Mouse (Mus musculus) liver, embryonic 13.5 days (tissue): Measurements from ENCODE around the gene Grk5. TPM values are rescaled to one million over a fixed set of nuclear protein-coding genes. Genes with fewer than 3 reads are reported as not detected.
A peak's percentile ranks its signal among the peaks of the same experiment; 100 is the strongest.
"Not testable (repeated sequence)": the region's sequence is repeated elsewhere in the genome, so short reads cannot be mapped to it uniquely, and the experiment has no call there.

Experiments used
- ATAC-seq: fragments of 200-750 bp; cut with Nextera tagmentation; 2 replicates; pipeline ENCODE4 v1.8.0; 2017; ENCODE audit warnings: low read depth, mild to moderate bottlenecking, moderate number of reproducible peaks, moderate library complexity
- DNase-seq: peaks from one replicate; pipeline ENCODE4 v3.0.0; 2022
- H3K27ac ChIP-seq: fragments of 300-500 bp; sonication (generic); 2 replicates; pipeline ENCODE4 v1.5.1; 2015; ENCODE audit warnings: moderate library complexity, mild to moderate bottlenecking, inconsistent platforms
- H3K27me3 ChIP-seq: fragments of 300-500 bp; sonication (generic); 2 replicates; pipeline ENCODE4 v1.6.1; 2015; ENCODE audit warnings: mild to moderate bottlenecking, inconsistent platforms
- H3K36me3 ChIP-seq: fragments of 300-500 bp; sonication (generic); 2 replicates; pipeline ENCODE4 v1.6.1; 2015; ENCODE audit warnings: mild to moderate bottlenecking, inconsistent platforms
- H3K4me1 ChIP-seq: fragments of 300-500 bp; sonication (generic); replicated peaks from 2 replicates; pipeline ENCODE4 v1.6.1; 2015; ENCODE audit warnings: inconsistent platforms
- H3K4me2 ChIP-seq: fragments of 300-500 bp; sonication (generic); 2 replicates; pipeline ENCODE4 v1.6.1; 2015; ENCODE audit warnings: inconsistent platforms, mild to moderate bottlenecking, moderate library complexity
- H3K4me3 ChIP-seq: fragments of 300-500 bp; sonication (generic); replicated peaks from 2 replicates; pipeline ENCODE4 v1.5.1; 2015; ENCODE audit warnings: mild to moderate bottlenecking, inconsistent platforms
- H3K9ac ChIP-seq: fragments of 300-500 bp; sonication (generic); 2 replicates; pipeline ENCODE4 v1.6.1; 2015; ENCODE audit warnings: mild to moderate bottlenecking, inconsistent platforms
- H3K9me3 ChIP-seq: fragments of 300-500 bp; sonication (generic); replicated peaks from 2 replicates; pipeline ENCODE4 v1.6.1; 2016; ENCODE audit warnings: inconsistent platforms
- WGBS: fragments of 180-500 bp; shearing (Covaris S2); methylation state at CpG from one replicate; pipeline ENCODE4 v1.1.7; 2015; ENCODE audit not compliant: insufficient replicate concordance; 5-methylcytosine and 5-hydroxymethylcytosine counted together
- polyA plus RNA-seq: library from polyadenylated mRNA; unstranded; fragments of >200 nt; fragmentation: Nextera tagmentation; extraction: Ambion mirVana; gene quantifications from 2 replicates; pipeline ENCODE4 v1.2.1, GENCODE M21; 2015

Gene Grk5
- polyA plus RNA-seq, 1 experiment from 2014 or later = 0.47 TPM

DNA sequence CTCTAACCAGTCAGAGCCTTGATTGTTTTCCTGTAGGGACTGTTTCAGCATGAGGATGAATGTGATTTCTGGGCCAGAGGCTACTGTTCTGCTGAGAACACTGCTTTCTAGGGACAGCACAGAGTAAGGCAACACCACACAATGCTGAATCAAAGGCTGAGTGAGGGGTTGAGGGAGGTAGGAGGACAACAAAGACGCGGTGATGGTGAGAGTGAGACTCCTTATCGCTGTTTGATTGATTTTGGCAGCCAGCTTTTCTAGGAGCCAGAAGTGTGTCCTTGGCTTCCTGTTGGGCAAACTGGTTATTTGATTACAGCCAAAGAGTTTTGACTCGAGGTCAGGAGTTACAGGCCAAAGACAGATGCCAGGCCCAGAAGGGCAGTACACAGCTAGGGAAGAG is 25.7 kb downstream of the Grk5 start:
- no peak for DNase-seq
- 48% methylated on average over 4 of the region's 4 CpGs for WGBS
- no peak overlapping the region for H3K27ac ChIP-seq

DNA sequence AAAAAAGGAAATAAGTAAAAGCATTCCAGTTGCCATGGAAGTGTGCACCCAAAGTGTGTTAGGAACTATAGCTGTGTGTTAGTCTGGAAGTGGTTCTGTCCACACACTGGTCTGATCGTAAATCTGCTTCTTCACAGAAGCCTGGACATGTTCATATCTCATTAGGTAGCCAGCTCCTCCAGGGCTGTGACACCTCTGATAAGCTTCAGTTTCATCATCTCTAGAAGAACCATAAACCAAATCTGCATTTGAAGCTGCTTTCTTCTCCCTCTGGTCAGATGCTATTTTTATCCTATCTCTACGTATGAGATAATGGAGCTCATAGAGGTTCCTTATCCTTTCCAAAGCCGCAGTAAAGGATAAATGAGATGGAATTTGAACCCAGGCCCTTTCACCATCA is 26.3 kb downstream of the Grk5 start:
- H3K9me3 ChIP-seq = no peaks in the 10 kb centered on the region
- no peak for DNase-seq
- 17% methylated on average over 3 of the region's 3 CpGs for WGBS
- H3K36me3 ChIP-seq = no peaks in the 10 kb centered on the region
- H3K4me3 ChIP-seq = no peak overlapping the region
- H3K27ac ChIP-seq = no peak overlapping the region
- no peak overlapping the region for H3K9ac ChIP-seq
- H3K27me3 ChIP-seq = no peaks in the 10 kb centered on the region
- peaks cover 11% of the 10 kb centered on the region for H3K4me1 ChIP-seq
- H3K4me2 ChIP-seq = no peak overlapping the region
- no peak for ATAC-seq

More for the DNA sequence above, 25.7 kb downstream of the Grk5 start:
- Histone ChIP-seq H3K9ac (no peak overlapping the region), H3K27me3 (no peaks in the 10 kb centered on the region), H3K36me3 (no peaks in the 10 kb centered on the region), H3K4me2 (no peak overlapping the region), H3K9me3 (no peaks in the 10 kb centered on the region), H3K4me1 (peaks cover 11% of the 10 kb centered on the region), H3K4me3 (no peak overlapping the region)
- ATAC-seq = no peak

DNA sequence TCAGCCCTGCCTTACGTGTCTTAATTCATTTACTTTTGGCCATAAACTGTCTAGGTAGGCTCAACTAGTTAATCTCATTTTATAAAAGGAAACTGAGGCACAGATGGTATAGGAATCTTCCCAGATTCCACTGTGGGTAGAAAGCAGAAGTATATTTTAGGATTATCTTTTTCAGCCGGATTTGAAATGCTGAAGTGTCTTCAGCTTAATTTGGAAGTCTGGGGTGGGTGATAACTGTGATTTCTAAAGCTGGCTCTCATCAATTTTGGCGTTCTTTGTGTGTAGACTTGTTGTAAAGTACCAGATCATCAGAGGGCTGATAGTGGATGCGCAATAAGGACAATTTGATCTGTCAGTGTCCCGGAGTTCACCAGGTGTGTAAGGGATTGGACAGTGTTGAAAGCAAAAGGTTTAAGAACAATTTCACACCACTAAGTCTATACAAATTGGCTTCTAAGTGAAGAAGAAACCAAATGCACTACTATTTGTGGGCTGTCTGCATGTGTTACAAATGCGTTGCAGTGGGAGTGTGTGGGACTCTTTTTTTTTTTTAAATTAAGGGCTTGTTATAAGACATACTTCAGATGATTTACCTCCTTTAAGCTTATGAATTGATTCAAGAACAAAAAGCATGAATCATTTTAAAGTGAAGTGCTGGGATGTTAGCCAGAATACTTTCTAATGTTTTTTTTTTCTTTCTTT is 27.5 kb downstream of the Grk5 start:
- ATAC-seq = no peak
- Histone ChIP-seq H3K36me3 (no peaks in the 10 kb centered on the region), H3K27me3 (no peaks in the 10 kb centered on the region), H3K4me3 (no peak overlapping the region), H3K4me2 (no peak overlapping the region), H3K4me1 (peaks cover 11% of the 10 kb centered on the region), H3K9me3 (no peaks in the 10 kb centered on the region), H3K9ac (no peak overlapping the region), H3K27ac (no peak overlapping the region)
- WGBS = 61% methylated on average over 6 of the region's 6 CpGs
- no peak for DNase-seq

DNA sequence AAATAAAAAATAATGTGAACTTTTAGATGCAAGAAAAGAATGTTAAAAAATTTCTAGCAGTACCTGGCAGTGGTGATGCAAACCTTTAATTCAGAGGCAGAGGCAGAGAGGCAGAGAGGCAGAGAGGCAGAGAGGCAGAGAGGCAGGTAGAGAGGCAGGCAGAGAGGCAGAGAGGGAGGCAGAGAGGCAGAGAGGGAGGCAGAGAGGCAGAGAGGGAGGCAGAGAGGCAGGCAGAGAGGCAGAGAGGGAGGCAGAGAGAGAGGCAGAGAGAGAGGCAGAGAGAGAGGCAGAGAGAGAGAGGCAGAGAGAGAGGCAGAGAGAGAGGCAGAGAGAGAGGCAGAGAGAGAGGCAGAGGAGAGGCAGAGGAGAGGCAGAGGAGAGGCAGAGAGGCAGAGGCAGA is 35.0 kb downstream of the Grk5 start:
- not testable (repeated sequence) for H3K4me1 ChIP-seq, H3K27me3 ChIP-seq, H3K4me2 ChIP-seq, H3K27ac ChIP-seq, H3K9ac ChIP-seq, DNase-seq, H3K9me3 ChIP-seq, H3K4me3 ChIP-seq, ATAC-seq, H3K36me3 ChIP-seq

DNA sequence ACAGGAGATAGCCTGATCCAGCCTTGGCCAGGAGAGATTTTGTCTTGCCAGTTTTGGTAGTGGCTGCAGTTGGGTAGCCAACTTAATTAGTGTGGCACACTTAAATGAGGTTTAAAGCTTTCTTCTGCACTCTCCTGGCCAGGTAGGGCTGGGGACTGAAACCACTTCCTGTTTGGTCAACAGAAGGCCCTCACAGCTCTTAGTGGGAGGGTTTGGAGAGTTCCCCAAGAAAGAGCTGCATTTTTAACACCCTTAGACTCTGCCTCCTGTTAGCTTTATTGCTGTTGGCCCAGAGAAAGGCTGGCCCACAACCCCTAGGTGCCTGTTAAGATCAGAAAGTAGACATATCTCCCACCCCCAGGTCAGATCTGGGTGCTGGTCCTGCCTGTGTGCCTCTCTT is 45.5 kb downstream of the Grk5 start:
- Histone ChIP-seq H3K9ac (no peak overlapping the region), H3K4me3 (no peak overlapping the region), H3K9me3 (no peaks in the 10 kb centered on the region), H3K27me3 (no peaks in the 10 kb centered on the region), H3K27ac (no peak overlapping the region), H3K4me1 (peaks cover 6% of the 10 kb centered on the region), H3K4me2 (no peak overlapping the region), H3K36me3 (no peaks in the 10 kb centered on the region)
- ATAC-seq (no peak), DNase-seq (no peak)

DNA sequence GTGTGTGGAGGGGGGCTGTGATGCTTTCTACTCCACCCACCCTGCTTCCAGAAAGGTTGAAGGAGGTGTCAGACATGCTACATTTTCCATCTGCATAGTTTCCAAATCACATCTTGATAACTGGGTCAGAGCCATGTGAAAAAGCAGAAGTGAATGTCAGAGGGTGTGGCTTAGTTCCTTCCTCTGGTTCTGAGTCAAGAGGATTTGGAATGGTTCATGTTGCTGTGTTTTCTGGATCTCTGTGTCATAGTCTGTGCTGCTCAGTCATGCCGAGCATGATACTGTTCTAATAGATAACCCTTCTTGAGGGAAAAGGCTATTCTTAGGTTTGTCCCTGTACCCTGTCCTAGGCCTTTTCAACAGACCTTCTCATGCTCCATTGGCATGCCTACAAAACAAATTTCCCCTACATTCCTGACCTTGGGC is 50.4 kb downstream of the Grk5 start:
- WGBS = 18% methylated on average over 1 of the region's 1 CpGs
- DNase-seq = no peak
- Histone ChIP-seq H3K4me2 (no peak overlapping the region), H3K4me3 (no peak overlapping the region), H3K9ac (no peak overlapping the region), H3K9me3 (no peaks in the 10 kb centered on the region), H3K27me3 (no peaks in the 10 kb centered on the region), H3K27ac (no peak overlapping the region), H3K36me3 (no peaks in the 10 kb centered on the region), H3K4me1 (peaks cover 7% of the 10 kb centered on the region)
- 0 out of 2 replicates have a peak, but pooled peaks have one; percentile 20 for ATAC-seq

DNA sequence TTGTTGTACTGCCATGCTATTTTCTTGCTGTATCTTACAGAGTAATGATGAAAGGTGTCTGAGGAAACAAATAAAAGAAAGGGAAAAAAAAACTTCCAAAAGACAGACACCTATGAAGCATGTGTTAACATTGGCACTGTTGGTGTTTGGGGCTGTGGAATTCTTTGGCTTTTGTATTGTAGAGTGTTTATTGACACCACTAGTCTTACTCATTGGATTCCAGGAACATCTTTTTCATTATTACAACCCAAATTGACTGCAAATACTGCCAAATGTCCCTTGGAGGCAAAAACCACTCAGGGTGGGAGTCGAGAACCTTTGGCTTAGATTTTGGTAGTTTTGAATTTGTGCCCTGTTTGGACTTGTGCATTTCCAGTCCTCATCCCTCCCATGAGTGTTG is 51.3 kb downstream of the Grk5 start:
- H3K27ac ChIP-seq = no peak overlapping the region
- 64% methylated on average over 1 of the region's 1 CpGs for WGBS
- ATAC-seq (no peak), DNase-seq (no peak)
- H3K4me2 ChIP-seq = no peak overlapping the region
- H3K4me1 ChIP-seq = peaks cover 10% of the 10 kb centered on the region
- H3K9ac ChIP-seq = no peak overlapping the region
- no peak overlapping the region for H3K4me3 ChIP-seq
- H3K27me3 ChIP-seq = no peaks in the 10 kb centered on the region
- no peaks in the 10 kb centered on the region for H3K36me3 ChIP-seq
- no peaks in the 10 kb centered on the region for H3K9me3 ChIP-seq

DNA sequence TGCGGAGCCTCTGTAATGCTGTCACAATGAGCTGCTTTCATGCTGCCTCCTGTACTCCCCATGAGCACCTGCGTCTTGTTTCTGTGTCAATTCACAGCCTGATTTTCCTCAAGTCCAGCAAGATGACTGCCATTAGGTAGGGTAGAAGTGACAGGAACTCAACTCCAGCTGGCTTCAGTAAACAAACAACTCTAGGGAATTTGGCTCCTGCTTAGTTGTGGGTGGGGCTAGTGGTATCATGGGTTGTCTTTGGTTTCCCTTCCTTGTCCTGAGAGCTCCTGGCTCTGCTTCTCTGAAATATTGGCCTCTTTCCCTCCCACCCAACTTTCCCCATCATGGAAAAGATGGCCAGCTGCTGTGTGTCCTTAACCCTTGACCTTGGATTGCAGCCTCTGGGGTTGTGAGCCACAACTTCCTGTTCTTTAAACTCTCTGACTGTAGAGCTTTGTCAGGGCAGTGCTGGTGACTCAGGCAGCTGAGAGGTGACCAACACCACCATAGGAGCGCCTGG is 56.3 kb downstream of the Grk5 start:
- ATAC-seq (peak; percentile 36; the same call in 1 of the 2 replicates), DNase-seq (no peak)
- no peaks in the 10 kb centered on the region for H3K27me3 ChIP-seq
- no peak overlapping the region for H3K4me2 ChIP-seq
- no peak overlapping the region for H3K4me3 ChIP-seq
- WGBS = 47% methylated on average over 3 of the region's 3 CpGs
- no peaks in the 10 kb centered on the region for H3K9me3 ChIP-seq
- H3K36me3 ChIP-seq = no peaks in the 10 kb centered on the region
- H3K4me1 ChIP-seq = 0 out of 2 replicates have a peak, but pooled peaks cover 10% of the 10 kb centered on the region
- H3K9ac ChIP-seq = no peak overlapping the region
- peak overlapping the region; percentile 37 for H3K27ac ChIP-seq

DNA sequence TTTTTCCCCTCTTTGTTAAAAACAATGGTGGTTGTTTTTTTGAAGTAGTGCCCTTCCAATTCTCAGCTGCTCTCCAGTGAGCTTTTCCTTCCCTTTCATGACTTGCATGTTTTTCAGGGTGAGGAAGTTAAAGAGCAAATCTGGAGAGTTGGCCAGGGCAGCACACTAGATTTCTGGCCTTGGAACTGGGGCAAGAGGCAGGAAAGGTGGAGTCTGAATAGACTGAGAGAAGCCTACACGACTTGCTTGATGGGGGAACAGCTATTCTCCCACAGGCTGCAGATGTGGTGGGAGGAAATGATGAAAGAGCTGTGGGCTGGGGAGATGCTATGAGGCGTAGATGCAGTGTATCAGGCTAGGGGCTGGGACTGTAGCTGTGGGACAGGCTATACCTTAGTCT is 57.1 kb downstream of the Grk5 start:
- Histone ChIP-seq H3K4me1 (0 out of 2 replicates have a peak, but pooled peaks cover 10% of the 10 kb centered on the region), H3K9ac (no peak overlapping the region), H3K4me3 (no peak overlapping the region), H3K27ac (peak overlapping the region; percentile 37; the same call in 1 of the 2 replicates), H3K4me2 (no peak overlapping the region), H3K9me3 (no peaks in the 10 kb centered on the region), H3K27me3 (no peaks in the 10 kb centered on the region), H3K36me3 (no peaks in the 10 kb centered on the region)
- DNase-seq (no peak), ATAC-seq (no peak; the same call in 1 of the 2 replicates)
- WGBS = 27% methylated on average over 2 of the region's 2 CpGs

DNA sequence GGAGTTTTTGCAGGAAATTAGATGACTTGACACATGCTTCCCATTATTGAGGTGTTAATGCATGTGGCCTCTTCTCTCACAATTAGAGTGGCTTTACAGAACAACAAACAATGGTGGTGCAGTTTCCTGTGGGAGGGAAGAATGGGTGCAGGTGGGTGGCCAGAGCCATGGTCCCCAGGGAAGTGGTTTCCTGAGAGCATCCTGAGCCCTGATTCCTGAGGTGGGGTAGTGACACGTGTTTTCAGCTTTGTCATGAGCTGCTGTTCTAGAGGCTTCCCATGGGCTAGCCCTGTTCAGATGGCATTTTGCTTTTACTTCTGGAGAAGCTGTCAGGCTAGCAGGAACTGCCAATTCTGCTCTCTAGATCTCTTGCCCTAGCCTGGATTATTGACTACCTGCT is 59.4 kb downstream of the Grk5 start:
- H3K4me3 ChIP-seq = no peak overlapping the region
- 0 out of 2 replicates have a peak, but pooled peaks cover 10% of the 10 kb centered on the region for H3K4me1 ChIP-seq
- ATAC-seq (no peak), DNase-seq (no peak)
- no peaks in the 10 kb centered on the region for H3K27me3 ChIP-seq
- 19% methylated on average over 1 of the region's 1 CpGs for WGBS
- no peak overlapping the region for H3K4me2 ChIP-seq
- no peaks in the 10 kb centered on the region for H3K36me3 ChIP-seq
- H3K9me3 ChIP-seq = no peaks in the 10 kb centered on the region
- no peak overlapping the region for H3K9ac ChIP-seq
- no peak overlapping the region for H3K27ac ChIP-seq

DNA sequence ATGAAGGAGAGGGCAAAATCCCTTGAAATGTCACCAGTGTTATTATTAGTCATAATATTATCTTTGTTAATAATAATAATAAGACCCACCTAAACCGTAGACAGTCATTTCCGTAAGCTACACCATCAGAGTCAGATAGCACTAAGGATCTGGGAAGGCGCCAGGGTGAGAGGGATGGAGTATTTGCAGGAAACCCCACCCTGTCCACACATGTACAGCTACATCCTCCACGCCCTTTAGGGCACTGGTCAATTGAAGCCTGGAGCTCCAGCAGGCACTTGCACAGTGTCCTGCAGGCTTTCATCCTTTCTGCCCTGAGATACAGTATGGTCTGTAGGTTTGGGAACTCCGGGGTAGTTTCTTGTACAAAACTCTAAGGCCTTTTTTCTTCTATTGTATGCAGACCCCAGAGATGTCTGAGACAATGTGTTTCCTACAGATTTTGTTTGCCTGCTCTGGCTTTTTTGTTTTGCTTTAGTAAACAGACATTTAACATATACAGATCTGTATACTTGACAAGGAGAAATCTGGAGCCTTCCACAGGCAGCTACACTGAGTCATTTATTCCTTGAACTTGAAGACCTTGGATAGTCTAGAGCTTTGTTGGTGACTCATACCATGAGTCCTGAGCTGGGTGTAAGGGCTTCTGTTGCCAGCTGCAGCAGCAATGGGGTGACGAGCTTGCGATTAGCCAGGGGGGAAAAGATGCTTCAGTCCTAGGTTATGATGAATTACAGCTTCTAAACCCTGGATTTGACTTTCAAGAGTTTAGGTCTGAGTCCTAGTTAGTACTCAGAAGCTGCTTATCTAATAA is 60.7 kb downstream of the Grk5 start:
- ATAC-seq (no peak), DNase-seq (no peak)
- Histone ChIP-seq H3K36me3 (no peaks in the 10 kb centered on the region), H3K9ac (no peak overlapping the region), H3K27me3 (no peaks in the 10 kb centered on the region), H3K4me1 (0 out of 2 replicates have a peak, but pooled peaks cover 10% of the 10 kb centered on the region), H3K9me3 (no peaks in the 10 kb centered on the region), H3K4me3 (no peak overlapping the region), H3K4me2 (no peak overlapping the region), H3K27ac (no peak overlapping the region)
- 59% methylated on average over 7 of the region's 7 CpGs for WGBS
